Mouse (Mus musculus): ENCODE data around the gene Map2k1.

DNA sequence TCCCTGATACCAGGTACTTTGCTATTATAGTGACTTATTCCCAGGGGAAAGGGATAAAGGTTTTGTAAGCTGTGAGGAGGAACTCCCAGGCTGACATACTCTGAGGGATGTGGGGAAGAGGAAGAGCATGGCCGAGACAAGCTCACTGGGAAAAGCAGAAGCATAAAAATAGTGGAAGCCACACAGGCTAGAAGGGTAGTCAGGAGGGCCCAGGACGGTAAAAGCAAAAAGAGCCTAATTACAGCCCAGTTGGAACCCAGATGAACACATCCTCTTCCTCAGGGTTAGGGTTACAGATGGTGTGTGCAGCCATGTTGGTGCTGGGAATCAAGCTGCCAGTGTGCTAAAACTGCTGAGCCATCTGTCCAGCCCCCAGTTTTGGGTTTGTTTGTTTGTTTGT lies 31.3 kb downstream of the Map2k1 start:
- TF ChIP-seq CTCF (IDR thresholded peaks at IDR 0.05; ENCODE audit: extremely low read depth, insufficient read depth, low read length) = no peak
- TF ChIP-seq POLR2A (IDR thresholded peaks at IDR 0.05; ENCODE audit: extremely low read depth, insufficient read depth, low read length) = no peak

All from cortical plate, adult 2 months (tissue).